8 mouse cellular contexts compared by ENCODE assay signal in the genomic region with DNA sequence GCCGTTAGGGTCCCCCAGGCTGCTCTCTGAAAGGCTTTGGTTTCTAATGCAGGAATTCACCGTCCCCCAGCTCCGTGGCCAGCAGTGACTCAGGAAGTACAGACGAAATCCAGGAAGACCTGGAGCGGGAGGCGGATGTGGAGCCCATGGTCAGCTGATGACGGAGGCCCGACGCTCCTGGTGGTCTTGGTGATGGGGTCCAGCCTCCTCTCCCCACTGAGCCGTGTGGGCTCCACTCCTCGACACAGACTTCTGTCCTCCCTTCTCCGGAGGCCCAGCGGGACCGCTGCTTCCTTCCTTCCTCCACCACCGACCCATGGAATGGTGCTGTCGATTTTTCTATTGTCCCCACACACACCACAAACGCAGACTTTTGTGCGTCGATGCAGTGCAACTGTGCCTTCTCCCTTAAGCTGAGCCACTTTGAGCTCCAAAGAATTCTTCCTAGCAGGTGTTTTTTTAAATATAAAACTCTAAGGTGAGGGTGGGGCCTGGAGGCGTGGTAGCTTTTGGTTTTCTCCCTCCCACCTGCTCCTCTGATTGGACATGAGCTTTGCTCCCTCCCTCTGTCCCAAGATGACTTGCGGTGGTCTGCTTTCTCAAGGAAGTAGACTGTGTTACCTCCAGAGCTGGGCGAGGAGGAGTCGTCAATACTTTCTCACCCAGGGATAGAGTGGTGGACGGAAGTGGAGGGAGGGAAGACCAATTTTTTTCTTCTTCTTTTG. TPM values are rescaled to one million over a fixed set of nuclear protein-coding genes. Genes with fewer than 3 reads are reported as not detected.
DNase-seq lines count a peak whose midpoint lies in the region; ATAC-seq and TF ChIP-seq lines count a peak whose summit lies in the region.

No protein-coding gene starts in this region.

- peaks cover 19% of the 10 kb centered on the region for H3K4me1 ChIP-seq in forebrain, embryonic 15.5 days
- no peaks in the 10 kb centered on the region for H3K4me1 ChIP-seq in intestine, embryonic 15.5 days (replicated peaks)

- no peaks in the 10 kb centered on the region; the same call in 1 of the 2 replicates for H3K9me3 ChIP-seq in forebrain, embryonic 15.5 days
- H3K9me3 ChIP-seq in intestine, embryonic 15.5 days = no peaks in the 10 kb centered on the region

- no peak for TF ChIP-seq CTCF in layer of hippocampus, adult 2 months (conservative IDR thresholded peaks at IDR 0.05)

- 8% methylated on average over 24 of the region's 24 CpGs for WGBS in forebrain, embryonic 15.5 days
- WGBS in intestine, embryonic 15.5 days = 16% methylated on average over 24 of the region's 24 CpGs

- peak overlapping the region; percentile 49 for H3K9ac ChIP-seq in forebrain, embryonic 15.5 days (replicated peaks)
- peak overlapping the region; percentile 51 for H3K9ac ChIP-seq in intestine, embryonic 15.5 days

- DNase-seq in layer of hippocampus, adult 2 months (ENCODE audit: low spot score in 2 of 2) = no peak
- no peak for DNase-seq in layer of hippocampus, adult 8-10 months (ENCODE audit: low spot score in 2 of 2)
- DNase-seq in lung, adult 18-20 months = peak; percentile 79 to 83
- DNase-seq in right cerebral cortex, postnatal 10 days (ENCODE audit: low spot score in 2 of 2) = no peak
- no peak for DNase-seq in right cerebral cortex, postnatal 36 days (ENCODE audit: low spot score in 2 of 2)

- H3K27ac ChIP-seq in layer of hippocampus, adult 2 months = 0 out of 2 replicates have a peak overlapping the region, but pooled peaks have one; percentile 20
- peak overlapping the region; percentile 53 for H3K27ac ChIP-seq in forebrain, embryonic 15.5 days (replicated peaks)
- peak overlapping the region; percentile 48; the same call in 1 of the 2 replicates for H3K27ac ChIP-seq in intestine, embryonic 15.5 days

- H3K4me3 ChIP-seq in layer of hippocampus, adult 2 months = peak overlapping the region; percentile 30; the same call in 1 of the 2 replicates
- H3K4me3 ChIP-seq in forebrain, embryonic 15.5 days = peak overlapping the region; percentile 44
- peak overlapping the region; percentile 31 for H3K4me3 ChIP-seq in intestine, embryonic 15.5 days (replicated peaks)

- peak overlapping the region; percentile 63 for H3K4me2 ChIP-seq in forebrain, embryonic 15.5 days (replicated peaks)
- H3K4me2 ChIP-seq in intestine, embryonic 15.5 days (replicated peaks) = peak overlapping the region; percentile 56

- H3K36me3 ChIP-seq in forebrain, embryonic 15.5 days = peaks cover 12% of the 10 kb centered on the region
- peaks cover 18% of the 10 kb centered on the region for H3K36me3 ChIP-seq in intestine, embryonic 15.5 days

- ATAC-seq in forebrain, embryonic 15.5 days (replicated peaks) = peak; percentile 84
- peak; percentile 93 for ATAC-seq in intestine, embryonic 15.5 days
- ATAC-seq in neutrophil, adult 5-6 weeks (ENCODE audit: extremely low read depth, insufficient number of reproducible peaks, low FRiP score, poor library complexity, severe bottlenecking) = peak; percentile 85

- H3K27me3 ChIP-seq in forebrain, embryonic 15.5 days = no peaks in the 10 kb centered on the region
- no peaks in the 10 kb centered on the region for H3K27me3 ChIP-seq in intestine, embryonic 15.5 days (replicated peaks)

RNA-seq across cellular contexts. Expression of a gene that starts 6.2 kb away (rescaled TPM):
- total RNA-seq in layer of hippocampus, adult 2 months (2021) = 10 to 100 TPM; 20.1 to 20.2 TPM
- total RNA-seq in layer of hippocampus, adult 8-10 months (2022) = 10 to 100 TPM; 19.3 to 26.5 (median 21.0) TPM
- polyA plus RNA-seq in forebrain, embryonic 15.5 days (2015; fragmentation: Nextera tagmentation; extraction: Ambion mirVana) = 27.7 and 29.5 TPM in 2 replicates
- 14.4 and 17.1 TPM in 2 replicates for polyA plus RNA-seq in intestine, embryonic 15.5 days (2015; fragmentation: Nextera tagmentation; extraction: Ambion mirVana)
- 11.3 and 12.6 TPM in 2 replicates for total RNA-seq in neutrophil, adult 5-6 weeks (2017)

RNA-seq across cellular contexts. Expression of a gene that starts 13.5 kb away (rescaled TPM):
- total RNA-seq in layer of hippocampus, adult 2 months (2021) = not detected
- not detected for total RNA-seq in layer of hippocampus, adult 8-10 months (2022)
- not detected in 2 replicates for polyA plus RNA-seq in forebrain, embryonic 15.5 days (2015; fragmentation: Nextera tagmentation; extraction: Ambion mirVana)
- not detected in 2 replicates for polyA plus RNA-seq in intestine, embryonic 15.5 days (2015; fragmentation: Nextera tagmentation; extraction: Ambion mirVana)
- 0.49 TPM in 1 of 2 replicates, not detected in the other for total RNA-seq in neutrophil, adult 5-6 weeks (2017)

RNA-seq across cellular contexts. Expression of a gene that starts 36.9 kb away (rescaled TPM):
- not detected for total RNA-seq in layer of hippocampus, adult 2 months (2021)
- total RNA-seq in layer of hippocampus, adult 8-10 months (2022) = not detected
- not detected in 2 replicates for polyA plus RNA-seq in forebrain, embryonic 15.5 days (2015; fragmentation: Nextera tagmentation; extraction: Ambion mirVana)
- polyA plus RNA-seq in intestine, embryonic 15.5 days (2015; fragmentation: Nextera tagmentation; extraction: Ambion mirVana) = not detected in 2 replicates
- 0.12 TPM in 1 of 2 replicates, not detected in the other for total RNA-seq in neutrophil, adult 5-6 weeks (2017)

Comparison
In these comparisons a context has a peak if more than half of its experiments do, and no peak if none do; other contexts are left out.
1. DNase-seq: peak in lung, adult 18-20 months (2 of 2); none in layer of hippocampus, adult 2 months (0 of 2), layer of hippocampus, adult 8-10 months (0 of 2), right cerebral cortex, postnatal 10 days (0 of 2) and right cerebral cortex, postnatal 36 days (0 of 2).
2. Peak in every context shown above with its lines, with median percentiles within 50 percentile points of each other: H3K27ac ChIP-seq, H3K4me3 ChIP-seq and ATAC-seq.